Mouse (Mus musculus): ENCODE results near the gene Helq. TPM values are rescaled to one million over a fixed set of nuclear protein-coding genes. Genes with fewer than 3 reads are reported as not detected.

Gene Helq
- polyA plus RNA-seq, 1 experiment from 2014 or later = 21.1 TPM

- WGBS = under 1% methylated on average over 52 of the region's 56 CpGs
- H3K27ac ChIP-seq = no peak within 1 kb of the TSS
- 0 out of 2 replicates have a peak, but pooled peaks have one; percentile 43 for ATAC-seq (ENCODE audit: low FRiP score)
These were observed 78.9 kb downstream of the Helq start, which contains the start of gene Hpse for GRCm38 (mm10) chr5:100719235-100720088. Hpse (minus strand) TSS chr5:100719716.

GRCm38 (mm10) chr5:100716762-100717161, 81.6 kb downstream of the Helq start:
- Histone ChIP-seq H3K9ac (no peak overlapping the region), H3K36me3 (no peaks in the 10 kb centered on the region), H3K4me1 (replicated peaks) (peaks cover 17% of the 10 kb centered on the region), H3K4me3 (no peak overlapping the region), H3K27me3 (peaks cover 31% of the 10 kb centered on the region), H3K9me3 (no peaks in the 10 kb centered on the region), H3K4me2 (no peak overlapping the region), H3K27ac (no peak overlapping the region)
- 94% methylated on average over 15 of the region's 15 CpGs for WGBS
- ATAC-seq (ENCODE audit: low FRiP score) = no peak

More at GRCm38 (mm10) chr5:100719235-100720088, 78.9 kb downstream of the Helq start, which contains the start of gene Hpse:
- peaks cover 17% of the 10 kb centered on the region for H3K4me1 ChIP-seq (replicated peaks)
- no peaks in the 10 kb centered on the region for H3K36me3 ChIP-seq
- peak within 1 kb of the TSS; percentile 88 for H3K4me2 ChIP-seq
- peak within 1 kb of the TSS; percentile 50 for H3K4me3 ChIP-seq
- H3K27me3 ChIP-seq = peaks cover 36% of the 10 kb centered on the region
- H3K9ac ChIP-seq = peak within 1 kb of the TSS; percentile 69
- no peaks in the 10 kb centered on the region for H3K9me3 ChIP-seq

Other genes with a start within 250 kb of the Helq start
- gene Plac8, start 226.4 kb downstream of the Helq start, polyA plus RNA-seq (2015; fragmentation: Nextera tagmentation; extraction: Ambion mirVana) = 0.93 and 1.0 TPM in 2 replicates
- 43.6 and 46.6 TPM in 2 replicates for gene Coq2, start 123.5 kb downstream of the Helq start, polyA plus RNA-seq (2015; fragmentation: Nextera tagmentation; extraction: Ambion mirVana)
- gene Hpse, start 78.9 kb downstream of the Helq start, polyA plus RNA-seq (2015; fragmentation: Nextera tagmentation; extraction: Ambion mirVana) = 0.74 and 0.87 TPM in 2 replicates
- gene Mrps18c, start within 50 bp of the Helq start, polyA plus RNA-seq (2015; fragmentation: Nextera tagmentation; extraction: Ambion mirVana) = 171 and 184 TPM in 2 replicates
- gene Abraxas1, start 22.4 kb upstream of the Helq start, polyA plus RNA-seq (2015; fragmentation: Nextera tagmentation; extraction: Ambion mirVana) = 15.1 and 16.2 TPM in 2 replicates
- gene Gpat3, start 47.1 kb upstream of the Helq start, polyA plus RNA-seq (2015; fragmentation: Nextera tagmentation; extraction: Ambion mirVana) = 1.00 and 1.5 TPM in 2 replicates

All from hindbrain, embryonic 13.5 days (tissue).